Mouse (Mus musculus) testis, adult 2 months (tissue): Measurements from ENCODE around the gene C1qtnf1.

ENCODE experiments used
- CTCF ChIP-seq: fragments of 200-500 bp; IDR thresholded peaks from 2 replicates; pipeline ENCODE4 v1.5.1; 2012; ENCODE audit warnings: low read depth, mild to moderate bottlenecking, inconsistent platforms, low read length, moderate library complexity; ENCODE audit not compliant: control insufficient read depth, insufficient read depth, insufficient replicate concordance
- POLR2A ChIP-seq: fragments of 200-500 bp; IDR thresholded peaks from 2 replicates; pipeline ENCODE4 v1.6.1; 2012; ENCODE audit warnings: low read depth, mild to moderate bottlenecking, inconsistent platforms, low read length, moderate library complexity; ENCODE audit not compliant: control insufficient read depth

- TF ChIP-seq CTCF = no peak
- no peak for TF ChIP-seq POLR2A
These were observed 1.1 kb downstream of the C1qtnf1 start for GRCm38 (mm10) chr11:118428944-118429709.
